Mouse (Mus musculus) left cerebral cortex, adult 2 months (tissue): Measurements from ENCODE around the gene Olfr810. TPM values are rescaled to one million over a fixed set of nuclear protein-coding genes. Genes with fewer than 3 reads are reported as not detected.

Source experiments
- DNase-seq, 2 experiments: peaks; one replicate each; pipeline ENCODE4 v3.0.0; 2021 to 2022; ENCODE audit warnings: low spot score in 2 of 2, mixed read lengths in 1 of 2; ENCODE audit errors: extremely low spot score in 1 of 2
- H3K27ac ChIP-seq: fragments of 200-600 bp; 2 replicates; pipeline ENCODE4 v1.8.1; 2022
- H3K4me3 ChIP-seq: fragments of 200-600 bp; 2 replicates; pipeline ENCODE4 v1.8.1; 2022
- CTCF ChIP-seq: fragments of 200-600 bp; IDR thresholded peaks from 2 replicates; pipeline ENCODE4 v1.8.1; 2022; ENCODE audit warnings: antibody characterized with exemption, mild to moderate bottlenecking, moderate library complexity
- intact Hi-C: fragments of 180-260 bp; cut with DNase I; formaldehyde crosslinking; loops from one replicate; pipeline ENCODE4 v1.15.1; 2025
- long read RNA-seq, 2 experiments: library from polyadenylated mRNA; stranded (forward); transcript quantifications; one replicate each; pipeline ENCODE4 v2.0.0; 2021; ENCODE audit warnings: borderline mapping rate in 2 of 2
- total RNA-seq, 2 experiments: library from RNA; stranded (reverse); gene quantifications; 2 replicates each; pipeline ENCODE4 v1.2.3; 2021

Gene Olfr810
- total RNA-seq: not detected
- long read RNA-seq, experiment 1: 0 reads
- long read RNA-seq, experiment 2: 0 reads

- no peak within 1 kb of the TSS for H3K4me3 ChIP-seq
- DNase-seq: no peak
- intact Hi-C loops: no loop called here
- TF ChIP-seq CTCF: no peak
- H3K27ac ChIP-seq: no peak within 1 kb of the TSS
These were observed at the start of gene Olfr810 for GRCm38 (mm10) chr10:129794817-129795216. TSS of gene Olfr810 (minus strand) at chr10:129794917.

- intact Hi-C loops: no loop called here
- H3K27ac ChIP-seq: no peak within 1 kb of the TSS
- DNase-seq: no peak
These were observed 9.6 kb upstream of the Olfr810 start, which contains the start of gene Olfr811 for GRCm38 (mm10) chr10:129804296-129804695. TSS of gene Olfr811 (minus strand) at chr10:129804396.

GRCm38 (mm10) chr10:129778123-129778522 lies 16.6 kb downstream of the Olfr810 start:
- intact Hi-C loops: no loop called here
- no peak overlapping the region for H3K27ac ChIP-seq

More at GRCm38 (mm10) chr10:129804296-129804695, 9.6 kb upstream of the Olfr810 start, which contains the start of gene Olfr811:
- no peak within 1 kb of the TSS for H3K4me3 ChIP-seq
- no peak for TF ChIP-seq CTCF

GRCm38 (mm10) chr10:129774338-129774737 lies 20.4 kb downstream of the Olfr810 start, which contains the start of gene Olfr809:
TSS of gene Olfr809 (plus strand) at chr10:129774638.
- H3K4me3 ChIP-seq: no peak within 1 kb of the TSS
- intact Hi-C loops: no loop called here
- no peak within 1 kb of the TSS for H3K27ac ChIP-seq
- no peak for DNase-seq
- no peak for TF ChIP-seq CTCF

More at GRCm38 (mm10) chr10:129778123-129778522, 16.6 kb downstream of the Olfr810 start:
- no peak for TF ChIP-seq CTCF
- H3K4me3 ChIP-seq: no peak overlapping the region
- DNase-seq: no peak

- intact Hi-C loops: no loop called here
- no peak within 1 kb of the TSS for H3K27ac ChIP-seq
- no peak for TF ChIP-seq CTCF
- DNase-seq: no peak
- H3K4me3 ChIP-seq: no peak within 1 kb of the TSS
These were observed 29.5 kb downstream of the Olfr810 start, which contains the start of gene Olfr808 for GRCm38 (mm10) chr10:129765182-129765581. TSS of gene Olfr808 (plus strand) at chr10:129765482.

GRCm38 (mm10) chr10:129757693-129758092 lies 37.0 kb downstream of the Olfr810 start, which contains the start of gene Olfr807:
TSS of gene Olfr807 (minus strand) at chr10:129757793.
- TF ChIP-seq CTCF: no peak
- intact Hi-C loops: no loop called here

GRCm38 (mm10) chr10:129741821-129742220 lies 52.9 kb downstream of the Olfr810 start, which contains the start of gene Olfr806:
TSS of gene Olfr806 (minus strand) at chr10:129741921.
- no peak for TF ChIP-seq CTCF
- intact Hi-C loops: no loop called here
- DNase-seq: no peak
- Histone ChIP-seq H3K27ac (no peak within 1 kb of the TSS), H3K4me3 (no peak within 1 kb of the TSS)

More at GRCm38 (mm10) chr10:129757693-129758092, 37.0 kb downstream of the Olfr810 start, which contains the start of gene Olfr807:
- Histone ChIP-seq H3K27ac (no peak within 1 kb of the TSS), H3K4me3 (no peak within 1 kb of the TSS)
- DNase-seq: no peak

Other genes starting within 250 kb of the Olfr810 start
- not detected for gene Olfr794, start 227.3 kb downstream of the Olfr810 start, total RNA-seq
- gene Olfr796, start 182.3 kb downstream of the Olfr810 start, total RNA-seq: not detected
- not detected for gene Olfr798, start 167.0 kb downstream of the Olfr810 start, total RNA-seq
- not detected for gene Olfr799, start 157.4 kb downstream of the Olfr810 start, total RNA-seq
- not detected for gene Olfr800, start 137.2 kb downstream of the Olfr810 start, total RNA-seq
- gene Olfr801, start 121.1 kb downstream of the Olfr810 start, total RNA-seq: not detected
- gene Olfr802, start 106.7 kb downstream of the Olfr810 start, total RNA-seq: under 1 TPM in 1 of 2 experiments, not detected in 1; 0.11 TPM
- not detected for gene Olfr803, start 100.6 kb downstream of the Olfr810 start, total RNA-seq
- not detected for gene Olfr804, start 91.7 kb downstream of the Olfr810 start, total RNA-seq
- gene Olfr805, start 65.5 kb downstream of the Olfr810 start, total RNA-seq: not detected
- gene Olfr806, start 53.0 kb downstream of the Olfr810 start, total RNA-seq: not detected
- not detected for gene Olfr807, start 37.1 kb downstream of the Olfr810 start, total RNA-seq
- not detected for gene Olfr808, start 29.4 kb downstream of the Olfr810 start, total RNA-seq
- not detected for gene Olfr809, start 20.3 kb downstream of the Olfr810 start, total RNA-seq
- not detected for gene Olfr811, start 9.5 kb upstream of the Olfr810 start, total RNA-seq
- gene Olfr812, start 51.2 kb upstream of the Olfr810 start, total RNA-seq: not detected
- gene Olfr813, start 60.5 kb upstream of the Olfr810 start, total RNA-seq: not detected
- not detected for gene Olfr814, start 84.9 kb upstream of the Olfr810 start, total RNA-seq
- gene Olfr815, start 111.0 kb upstream of the Olfr810 start, total RNA-seq: not detected
- gene Olfr816, start 120.7 kb upstream of the Olfr810 start, total RNA-seq: not detected
- not detected for gene Olfr818, start 154.2 kb upstream of the Olfr810 start, total RNA-seq
- not detected for gene Olfr819, start 172.3 kb upstream of the Olfr810 start, total RNA-seq
- not detected for gene Olfr247, start 181.2 kb upstream of the Olfr810 start, total RNA-seq
- gene Gm10310, start 190.1 kb upstream of the Olfr810 start, total RNA-seq: not detected
- gene Olfr820, start 217.7 kb upstream of the Olfr810 start, total RNA-seq: not detected
- gene Olfr821, start 235.4 kb upstream of the Olfr810 start, total RNA-seq: not detected